Comparison of ENCODE assay signal across 7 mouse cellular contexts in the genomic region with DNA sequence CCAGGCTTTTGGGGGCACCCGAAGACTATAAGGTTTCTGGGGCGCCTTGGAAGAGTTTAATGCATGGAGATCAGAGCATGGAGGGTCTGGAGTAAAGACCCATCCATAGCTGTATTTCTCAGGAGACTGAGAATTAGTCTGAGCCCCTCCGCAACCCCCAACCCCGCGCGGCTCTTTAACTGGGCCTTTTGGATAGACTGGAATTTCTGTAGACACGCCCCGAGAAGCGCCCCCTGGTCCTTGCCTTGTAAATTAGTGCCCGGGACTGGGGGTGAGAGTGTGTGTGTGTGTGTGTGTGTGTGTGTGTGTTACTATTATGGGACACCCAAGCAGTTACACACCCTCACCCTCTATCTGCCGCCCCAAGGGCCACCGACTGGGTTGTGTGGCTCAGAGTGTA. TPM values are rescaled to one million over a fixed set of nuclear protein-coding genes. Genes with fewer than 3 reads are reported as not detected.
A peak's percentile ranks its signal among the peaks of the same experiment; 100 is the strongest.
DNase-seq lines count a peak whose midpoint lies in the region; ATAC-seq and TF ChIP-seq lines count a peak whose summit lies in the region.

No protein-coding gene starts in this region.

- H3K27ac ChIP-seq in forebrain, embryonic 10.5 days, result peak overlapping the region; percentile 96
- peak overlapping the region; percentile 78 for H3K27ac ChIP-seq in hindbrain, postnatal 0 days
- H3K27ac ChIP-seq in lung, embryonic 15.5 days, result peak overlapping the region; percentile 85

- TF ChIP-seq CTCF in hindbrain, postnatal 0 days (IDR thresholded peaks at IDR 0.05; ENCODE audit: low read depth), result no peak

- H3K4me1 ChIP-seq in forebrain, embryonic 10.5 days, result peaks cover 58% of the 10 kb centered on the region
- H3K4me1 ChIP-seq in hindbrain, postnatal 0 days (ENCODE audit: insufficient read depth, low read length), result peaks cover 25% of the 10 kb centered on the region
- peaks cover 53% of the 10 kb centered on the region for H3K4me1 ChIP-seq in lung, embryonic 15.5 days

- peak overlapping the region; percentile 77 for H3K4me2 ChIP-seq in hindbrain, postnatal 0 days (ENCODE audit: low read depth, low read length)
- peak overlapping the region; percentile 69 for H3K4me2 ChIP-seq in lung, embryonic 15.5 days

- DNase-seq in right cerebral cortex, adult 2 months (ENCODE audit: low spot score in 2 of 2), result peak; percentile 12 to 36
- no peak for DNase-seq in right cerebral cortex, postnatal 14 days
- no peak for DNase-seq in forebrain, embryonic 10.5 days (ENCODE audit: extremely low spot score, low spot score)
- no peak for DNase-seq in hindbrain, postnatal 0 days (ENCODE audit: low spot score)
- peak; percentile 60 for DNase-seq in testis, postnatal 10 days (ENCODE audit: low spot score)
- no peak for DNase-seq in urinary bladder, postnatal 10 days (ENCODE audit: low spot score)

- H3K9me3 ChIP-seq in forebrain, embryonic 10.5 days, result no peaks in the 10 kb centered on the region
- H3K9me3 ChIP-seq in hindbrain, postnatal 0 days (ENCODE audit: low read length), result no peaks in the 10 kb centered on the region
- no peaks in the 10 kb centered on the region for H3K9me3 ChIP-seq in lung, embryonic 15.5 days

- peak overlapping the region; percentile 95 for H3K4me3 ChIP-seq in forebrain, embryonic 10.5 days
- H3K4me3 ChIP-seq in hindbrain, postnatal 0 days (ENCODE audit: low read length), result peak overlapping the region; percentile 83
- peak overlapping the region; percentile 90 for H3K4me3 ChIP-seq in lung, embryonic 15.5 days

- H3K27me3 ChIP-seq in forebrain, embryonic 10.5 days (ENCODE audit: poor library complexity, severe bottlenecking), result peaks cover 77% of the 10 kb centered on the region
- no peaks in the 10 kb centered on the region for H3K27me3 ChIP-seq in hindbrain, postnatal 0 days (ENCODE audit: insufficient read depth, low read length)
- no peaks in the 10 kb centered on the region for H3K27me3 ChIP-seq in lung, embryonic 15.5 days

- H3K9ac ChIP-seq in hindbrain, postnatal 0 days (replicated peaks; ENCODE audit: low read length), result peak overlapping the region; percentile 92
- peak overlapping the region; percentile 56 for H3K9ac ChIP-seq in lung, embryonic 15.5 days

- H3K36me3 ChIP-seq in forebrain, embryonic 10.5 days (replicated peaks), result no peaks in the 10 kb centered on the region
- H3K36me3 ChIP-seq in hindbrain, postnatal 0 days (ENCODE audit: insufficient read depth, low read length), result no peaks in the 10 kb centered on the region
- H3K36me3 ChIP-seq in lung, embryonic 15.5 days, result no peaks in the 10 kb centered on the region

- peak; percentile 11 for ATAC-seq in hindbrain, postnatal 0 days
- peak; percentile 28; the same call in 1 of the 2 replicates for ATAC-seq in lung, embryonic 15.5 days (ENCODE audit: borderline replicate concordance, extremely low read depth, low FRiP score, low TSS enrichment)

- 6% methylated on average over 12 of the region's 12 CpGs for WGBS in forebrain, embryonic 10.5 days
- 4% methylated on average over 12 of the region's 12 CpGs for WGBS in hindbrain, postnatal 0 days
- WGBS in lung, embryonic 15.5 days, result 2% methylated on average over 12 of the region's 12 CpGs

RNA-seq across cellular contexts. Expression of a gene that starts 0.5 kb away (rescaled TPM):
- 1.3 and 1.8 TPM in 2 replicates for polyA plus RNA-seq in forebrain, embryonic 10.5 days (2016; fragmentation: Nextera tagmentation; extraction: Ambion mirVana)
- 7.7 and 16.0 TPM in 2 replicates for total RNA-seq in hindbrain, postnatal 0 days (2014; rRNA removed)
- polyA plus RNA-seq in hindbrain, postnatal 0 days (2015; fragmentation: Nextera tagmentation; extraction: Ambion mirVana), result 2.6 and 3.0 TPM in 2 replicates
- polyA plus RNA-seq in lung, embryonic 15.5 days (2015; fragmentation: Nextera tagmentation; extraction: Ambion mirVana), result 7.3 and 7.7 TPM in 2 replicates

RNA-seq across cellular contexts. Expression of a gene that starts 58.1 kb away (rescaled TPM):
- polyA plus RNA-seq in forebrain, embryonic 10.5 days (2016; fragmentation: Nextera tagmentation; extraction: Ambion mirVana), result not detected in 2 replicates
- total RNA-seq in hindbrain, postnatal 0 days (2014; rRNA removed), result not detected in 2 replicates
- polyA plus RNA-seq in hindbrain, postnatal 0 days (2015; fragmentation: Nextera tagmentation; extraction: Ambion mirVana), result 0.58 and 0.68 TPM in 2 replicates
- polyA plus RNA-seq in lung, embryonic 15.5 days (2015; fragmentation: Nextera tagmentation; extraction: Ambion mirVana), result 0.43 and 0.95 TPM in 2 replicates

Comparison
In these comparisons a context has a peak if more than half of its experiments do, and no peak if none do; other contexts are left out.
1. DNase-seq: peak in right cerebral cortex, adult 2 months (2 of 2) and testis, postnatal 10 days (single experiment); none in right cerebral cortex, postnatal 14 days (single experiment), forebrain, embryonic 10.5 days (single experiment), hindbrain, postnatal 0 days (single experiment) and urinary bladder, postnatal 10 days (single experiment).
2. Peak in every context shown above with its lines, with median percentiles within 50 percentile points of each other: H3K27ac ChIP-seq and H3K4me3 ChIP-seq.